Mouse (Mus musculus) urinary bladder, adult 2 months (tissue): Measurements from ENCODE around the gene Spint1. TPM values are rescaled to one million over a fixed set of nuclear protein-coding genes. Genes with fewer than 3 reads are reported as not detected.

Experiments used
- DNase-seq: peaks from one replicate; pipeline ENCODE4 v3.0.0; 2022; ENCODE audit warnings: low spot score
- polyA plus RNA-seq: library from polyadenylated mRNA; depleted of rRNA; stranded (reverse); fragments of >200 nt; gene quantifications from 2 replicates; pipeline ENCODE4 v1.2.3, GENCODE M21; 2012; rRNA removed

Spint1 gene
- polyA plus RNA-seq, 1 experiment = 160 TPM

DNA sequence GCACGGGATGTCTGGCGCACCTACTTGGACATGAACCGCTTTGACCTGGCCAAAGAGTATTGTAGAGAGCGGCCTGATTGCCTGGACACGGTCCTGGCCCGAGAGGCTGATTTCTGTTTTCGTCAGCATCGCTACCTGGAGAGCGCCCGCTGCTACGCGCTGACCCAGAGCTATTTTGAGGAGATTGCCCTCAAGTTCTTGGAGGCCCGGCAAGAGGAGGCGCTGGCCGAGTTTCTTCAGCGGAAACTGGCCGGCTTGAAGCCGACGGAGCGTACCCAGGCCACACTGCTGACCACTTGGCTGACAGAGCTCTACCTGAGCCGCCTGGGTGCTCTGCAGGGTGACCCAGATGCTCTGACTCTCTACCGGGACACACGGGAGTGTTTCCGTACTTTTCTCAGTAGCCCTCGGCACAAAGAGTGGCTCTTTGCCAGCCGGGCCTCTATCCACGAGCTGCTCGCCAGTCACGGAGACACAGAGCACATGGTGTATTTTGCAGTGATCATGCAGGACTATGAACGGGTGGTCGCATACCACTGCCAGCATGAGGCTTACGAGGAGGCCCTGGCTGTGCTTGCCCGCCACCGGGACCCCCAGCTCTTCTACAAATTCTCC, 56.7 kb downstream of the Spint1 start:
- DNase-seq = no peak

DNA sequence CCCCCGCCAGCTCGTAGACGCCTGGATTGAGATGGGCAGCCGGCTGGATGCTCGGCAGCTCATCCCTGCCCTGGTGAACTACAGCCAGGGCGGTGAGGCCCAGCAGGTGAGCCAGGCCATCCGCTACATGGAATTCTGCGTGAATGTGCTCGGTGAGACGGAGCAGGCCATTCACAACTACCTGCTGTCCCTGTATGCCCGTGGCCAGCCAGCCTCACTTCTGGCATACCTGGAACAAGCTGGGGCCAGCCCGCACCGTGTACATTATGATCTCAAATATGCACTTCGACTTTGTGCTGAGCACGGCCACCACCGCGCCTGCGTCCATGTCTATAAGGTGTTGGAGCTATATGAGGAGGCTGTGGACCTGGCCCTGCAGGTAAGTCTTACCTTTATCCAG, 57.2 kb downstream of the Spint1 start:
- DNase-seq = no peak

DNA sequence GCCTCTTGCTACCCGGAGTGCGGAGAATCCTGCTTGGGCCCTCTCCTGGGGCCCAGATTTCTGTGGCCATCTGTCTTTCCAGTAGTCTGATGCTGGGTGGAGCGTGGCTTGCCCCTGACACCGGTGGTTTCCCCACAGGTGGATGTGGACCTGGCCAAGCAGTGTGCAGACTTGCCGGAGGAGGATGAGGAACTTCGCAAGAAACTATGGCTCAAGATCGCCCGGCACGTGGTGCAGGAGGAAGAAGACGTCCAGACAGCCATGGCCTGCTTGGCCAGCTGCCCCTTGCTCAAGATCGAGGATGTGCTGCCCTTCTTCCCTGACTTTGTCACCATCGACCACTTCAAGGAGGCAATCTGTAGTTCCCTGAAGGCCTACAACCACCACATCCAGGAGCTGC, 59.6 kb downstream of the Spint1 start:
- DNase-seq = no peak

DNA sequence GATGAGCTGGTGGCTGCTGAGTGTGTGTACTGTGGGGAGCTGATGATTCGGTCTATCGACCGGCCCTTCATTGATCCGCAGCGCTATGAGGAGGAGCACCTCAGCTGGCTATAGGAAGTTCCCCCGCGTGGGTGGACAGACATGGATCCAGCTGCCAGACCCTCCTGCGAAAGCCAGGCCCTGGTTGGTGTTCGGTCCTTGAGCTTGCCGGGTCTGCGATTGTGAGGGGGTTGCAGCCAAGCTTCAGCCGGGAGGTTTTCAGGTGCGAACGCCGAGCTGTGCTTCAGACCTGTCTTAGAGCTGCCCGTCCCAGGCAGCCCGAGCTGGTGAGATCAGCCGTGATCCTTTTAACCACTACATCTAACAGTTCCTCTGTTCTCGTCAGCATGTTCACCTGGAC, 60.3 kb downstream of the Spint1 start:
- DNase-seq = no peak

DNA sequence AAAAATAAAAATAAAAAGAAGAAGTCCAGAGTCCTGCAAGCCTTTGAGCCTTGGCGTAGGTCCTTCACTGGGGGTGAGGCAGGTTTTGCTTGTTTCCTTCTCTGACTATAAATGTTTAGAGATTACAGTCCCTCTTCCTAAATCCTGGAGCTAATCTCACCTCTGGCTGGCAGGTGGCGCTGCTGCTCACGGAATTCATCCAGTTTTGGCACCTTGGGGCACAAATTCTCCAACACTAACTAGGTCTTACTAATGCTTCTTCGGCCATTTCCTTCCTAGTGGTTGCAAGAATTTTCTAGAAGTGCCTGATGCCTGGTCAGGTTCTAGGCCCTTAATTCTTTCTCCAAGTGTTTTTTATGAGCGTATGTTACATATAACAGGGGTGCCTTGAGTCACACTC, 61.2 kb downstream of the Spint1 start:
- no peak for DNase-seq

DNA sequence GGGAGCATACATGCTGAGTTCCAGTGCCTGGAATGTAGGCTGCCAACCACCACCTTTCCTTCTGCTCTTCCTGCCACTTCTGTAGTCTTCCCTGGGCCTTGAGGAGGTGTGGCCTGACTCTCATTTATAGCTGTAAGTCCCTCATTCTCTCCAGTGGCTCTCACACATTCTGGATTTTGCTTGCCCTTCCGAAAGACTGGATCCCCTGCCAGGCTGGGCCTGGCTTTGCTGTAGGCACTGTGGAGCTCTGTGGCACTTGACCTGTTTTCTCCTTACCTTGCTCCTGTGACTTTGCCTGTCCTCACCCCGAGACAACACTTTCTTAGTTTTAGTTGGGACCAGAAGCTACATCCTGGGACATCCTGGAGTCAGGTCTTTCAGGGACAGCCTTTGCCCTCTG, 61.7 kb downstream of the Spint1 start:
- DNase-seq = no peak

Other genes with a start within 250 kb of the Spint1 start
- 18.8 and 19.3 TPM in 2 replicates for gene Ccdc32, start 208.0 kb upstream of the Spint1 start, polyA plus RNA-seq
- gene Rpusd2, start 202.6 kb upstream of the Spint1 start, polyA plus RNA-seq = 2.9 and 3.5 TPM in 2 replicates
- 0.22 and 0.37 TPM in 2 replicates for gene Knl1, start 190.2 kb upstream of the Spint1 start, polyA plus RNA-seq
- 1.6 and 2.5 TPM in 2 replicates for gene Rad51, start 124.6 kb upstream of the Spint1 start, polyA plus RNA-seq
- 27.0 and 27.9 TPM in 2 replicates for gene Rmdn3, start 80.3 kb upstream of the Spint1 start, polyA plus RNA-seq
- 0.54 and 0.80 TPM in 2 replicates for gene Gchfr, start 69.6 kb upstream of the Spint1 start, polyA plus RNA-seq
- gene Gm14137, start 62.9 kb upstream of the Spint1 start, polyA plus RNA-seq = not detected in 2 replicates
- gene Zfyve19, start 28.7 kb upstream of the Spint1 start, polyA plus RNA-seq = 49.1 and 55.7 TPM in 2 replicates
- 30.1 and 32.4 TPM in 2 replicates for gene Dnajc17, start 28.6 kb upstream of the Spint1 start, polyA plus RNA-seq
- gene Ppp1r14d, start 7.5 kb upstream of the Spint1 start, polyA plus RNA-seq = 0.72 and 1.4 TPM in 2 replicates
- gene Rhov, start 33.9 kb downstream of the Spint1 start, polyA plus RNA-seq = 31.2 and 34.1 TPM in 2 replicates
- gene Vps18, start 51.4 kb downstream of the Spint1 start, polyA plus RNA-seq = 15.9 and 17.9 TPM in 2 replicates
- 5.5 and 6.4 TPM in 2 replicates for gene Dll4, start 88.4 kb downstream of the Spint1 start, polyA plus RNA-seq
- gene Chac1, start 113.9 kb downstream of the Spint1 start, polyA plus RNA-seq = 1.4 and 1.5 TPM in 2 replicates
- gene Ino80, start 240.3 kb downstream of the Spint1 start, polyA plus RNA-seq = 11.1 and 13.1 TPM in 2 replicates